Mouse (Mus musculus) urinary bladder, postnatal 4 days (tissue): Measurements from ENCODE around the gene Drd4.
"Not testable (repeated sequence)": the region's sequence is repeated elsewhere in the genome, so short reads cannot be mapped to it uniquely, and the experiment has no call there.

Source experiments
- DNase-seq, 2 experiments: peaks; one replicate each; pipeline ENCODE4 v3.0.0; 2021 to 2022; ENCODE audit warnings: low spot score in 2 of 2

Drd4 gene

GRCm38 (mm10) chr7:141291921-141292582 lies at the start of gene Drd4:
TSS of gene Drd4 (plus strand) at chr7:141292006.
- no peak for DNase-seq

GRCm38 (mm10) chr7:141250486-141250885 lies 41.3 kb upstream of the Drd4 start:
- DNase-seq = not testable (repeated sequence)

GRCm38 (mm10) chr7:141256159-141256558 lies 35.6 kb upstream of the Drd4 start:
- no peak for DNase-seq

DNA sequence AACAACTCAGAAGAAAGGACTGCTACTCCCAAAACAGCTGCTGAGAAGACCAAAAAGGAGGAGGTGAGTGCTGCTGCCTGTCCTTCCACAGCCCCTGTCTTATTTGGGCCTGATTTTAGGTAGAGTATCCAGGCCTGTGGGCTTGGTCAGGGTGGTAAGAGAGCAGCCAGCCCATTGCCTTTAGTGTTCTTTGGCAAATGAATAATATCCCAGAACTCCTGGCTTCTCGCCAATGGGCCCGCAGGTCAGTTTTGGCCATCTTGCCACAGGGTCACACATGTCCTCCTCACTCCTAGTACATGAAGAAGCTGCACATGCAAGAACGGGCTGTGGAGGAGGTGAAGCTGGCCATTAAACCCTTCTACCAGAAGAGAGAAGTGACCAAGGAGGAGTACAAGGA lies 30.3 kb upstream of the Drd4 start:
- DNase-seq = no peak

DNA sequence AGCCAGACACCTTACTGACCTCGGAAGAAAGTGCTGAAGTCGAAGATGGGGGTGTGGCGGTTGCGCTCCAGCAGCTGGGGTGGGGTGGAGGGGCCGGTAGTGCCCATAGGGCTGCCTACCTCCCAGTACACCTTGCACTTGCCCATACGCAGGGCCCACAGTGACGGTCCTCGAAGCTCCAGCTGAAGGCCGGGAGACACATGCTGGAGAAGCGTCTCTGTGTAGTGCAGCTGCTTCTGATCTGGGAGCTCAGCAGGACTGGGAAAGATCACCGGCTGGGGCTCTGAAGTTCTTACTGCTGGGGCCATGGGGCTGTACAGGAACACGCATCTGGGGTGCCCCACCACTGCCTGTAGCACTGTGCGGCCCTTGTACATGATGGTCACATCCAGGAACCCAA lies 28.2 kb upstream of the Drd4 start:
- DNase-seq = no peak

DNA sequence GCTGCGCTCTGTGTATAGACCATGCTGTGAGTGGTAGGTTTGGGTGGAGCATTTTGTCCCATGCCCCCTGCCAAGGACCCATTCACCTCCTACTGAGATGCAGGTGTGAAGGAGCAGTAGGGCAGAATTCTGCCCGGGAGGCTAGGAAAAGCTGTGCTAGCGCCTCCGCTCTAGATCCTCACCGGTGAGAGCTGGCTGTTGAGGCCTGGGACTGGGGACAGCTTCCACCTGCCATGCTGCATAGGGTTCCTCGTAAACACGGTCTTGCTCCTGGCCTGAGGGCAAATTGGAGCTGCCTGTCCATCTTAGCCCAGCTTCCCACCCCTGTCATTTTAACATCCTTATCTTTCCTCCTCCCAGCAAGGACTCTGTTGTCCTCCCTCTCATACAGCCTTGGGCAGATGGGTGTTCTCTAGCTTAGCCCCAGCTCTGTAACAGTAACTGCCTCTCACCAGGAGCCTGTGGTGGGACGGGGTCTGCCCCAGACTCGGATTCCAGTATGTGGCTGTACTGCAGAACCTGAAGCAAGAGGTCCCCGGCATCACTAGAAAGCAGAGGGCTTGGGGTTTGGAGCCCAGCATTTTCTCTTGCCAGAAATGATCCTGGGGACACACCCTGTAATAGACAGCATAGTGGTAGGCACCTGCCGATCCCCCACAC lies 27.6 kb upstream of the Drd4 start:
- DNase-seq = no peak

- DNase-seq = peak in 1 of 2 experiments; percentile 24
These were observed 26.9 kb upstream of the Drd4 start for GRCm38 (mm10) chr7:141264761-141265410.

DNA sequence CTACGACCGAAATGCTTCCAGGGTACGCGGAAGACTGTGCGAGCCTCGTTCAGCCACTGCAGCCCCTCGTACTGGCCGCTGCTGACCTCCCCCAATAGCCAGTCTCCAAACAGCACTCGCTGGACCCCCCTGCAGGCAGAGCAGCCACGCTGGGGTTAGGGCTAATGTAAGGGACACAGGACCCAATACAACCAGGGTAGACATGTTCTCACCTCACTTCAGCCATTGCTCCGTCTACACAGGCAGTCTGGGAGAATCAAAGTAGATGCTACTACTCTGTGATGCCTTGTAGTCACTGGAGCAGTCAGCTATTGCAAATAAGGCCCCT lies 26.4 kb upstream of the Drd4 start:
- DNase-seq = no peak

- DNase-seq = peak in 1 of 2 experiments; percentile 40
These were observed 25.9 kb upstream of the Drd4 start, which contains the start of gene Irf7 for GRCm38 (mm10) chr7:141265739-141266561. TSS of gene Irf7 (minus strand) at chr7:141266481.

GRCm38 (mm10) chr7:141268466-141269272 lies 23.1 kb upstream of the Drd4 start:
- DNase-seq = no peak

- no peak for DNase-seq
These were observed 22.6 kb upstream of the Drd4 start for GRCm38 (mm10) chr7:141269273-141269545.

DNA sequence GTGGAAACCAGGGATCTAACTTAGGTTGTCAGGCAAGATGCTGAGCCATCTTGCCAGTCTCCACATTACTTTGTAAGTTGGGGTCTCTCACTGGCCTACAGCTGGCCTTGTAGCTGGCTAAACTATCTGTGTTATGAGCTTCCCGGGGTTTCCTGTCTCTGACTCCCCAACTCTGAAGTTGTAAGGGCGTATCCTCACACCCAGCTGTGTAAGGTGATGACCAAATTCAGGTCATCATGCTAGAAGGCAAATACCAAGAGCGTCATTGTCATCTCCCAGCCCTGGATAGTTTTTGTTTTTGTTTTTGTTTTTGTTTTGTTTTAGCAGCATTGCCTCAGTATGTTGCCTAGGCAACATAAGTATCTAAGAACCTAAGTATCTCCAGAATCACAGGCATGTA lies 21.2 kb upstream of the Drd4 start:
- DNase-seq = no peak

DNA sequence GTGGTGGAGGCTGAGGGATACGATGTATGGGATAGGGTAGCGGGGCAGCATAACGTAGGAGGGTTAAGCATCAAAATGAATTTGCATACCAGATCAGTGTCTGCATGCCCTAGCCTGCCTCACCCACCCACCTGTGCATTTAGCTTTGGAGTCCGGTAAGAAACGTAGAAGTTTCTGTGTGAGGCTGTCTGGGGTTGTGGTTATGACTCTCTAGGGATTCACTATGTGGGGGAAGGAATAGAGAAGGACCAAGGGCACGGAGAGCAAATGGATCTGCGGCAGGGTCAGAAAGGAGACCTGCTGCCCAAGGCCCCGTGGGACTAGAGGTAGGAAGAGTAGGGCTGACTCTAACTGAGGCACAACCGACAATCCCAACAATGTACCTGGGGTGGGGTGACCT lies 16.4 kb upstream of the Drd4 start:
- DNase-seq = no peak

- no peak for DNase-seq
These were observed 15.3 kb upstream of the Drd4 start, which contains the start of gene Cdhr5 for GRCm38 (mm10) chr7:141276546-141276945. TSS of gene Cdhr5 (minus strand) at chr7:141276786.

DNA sequence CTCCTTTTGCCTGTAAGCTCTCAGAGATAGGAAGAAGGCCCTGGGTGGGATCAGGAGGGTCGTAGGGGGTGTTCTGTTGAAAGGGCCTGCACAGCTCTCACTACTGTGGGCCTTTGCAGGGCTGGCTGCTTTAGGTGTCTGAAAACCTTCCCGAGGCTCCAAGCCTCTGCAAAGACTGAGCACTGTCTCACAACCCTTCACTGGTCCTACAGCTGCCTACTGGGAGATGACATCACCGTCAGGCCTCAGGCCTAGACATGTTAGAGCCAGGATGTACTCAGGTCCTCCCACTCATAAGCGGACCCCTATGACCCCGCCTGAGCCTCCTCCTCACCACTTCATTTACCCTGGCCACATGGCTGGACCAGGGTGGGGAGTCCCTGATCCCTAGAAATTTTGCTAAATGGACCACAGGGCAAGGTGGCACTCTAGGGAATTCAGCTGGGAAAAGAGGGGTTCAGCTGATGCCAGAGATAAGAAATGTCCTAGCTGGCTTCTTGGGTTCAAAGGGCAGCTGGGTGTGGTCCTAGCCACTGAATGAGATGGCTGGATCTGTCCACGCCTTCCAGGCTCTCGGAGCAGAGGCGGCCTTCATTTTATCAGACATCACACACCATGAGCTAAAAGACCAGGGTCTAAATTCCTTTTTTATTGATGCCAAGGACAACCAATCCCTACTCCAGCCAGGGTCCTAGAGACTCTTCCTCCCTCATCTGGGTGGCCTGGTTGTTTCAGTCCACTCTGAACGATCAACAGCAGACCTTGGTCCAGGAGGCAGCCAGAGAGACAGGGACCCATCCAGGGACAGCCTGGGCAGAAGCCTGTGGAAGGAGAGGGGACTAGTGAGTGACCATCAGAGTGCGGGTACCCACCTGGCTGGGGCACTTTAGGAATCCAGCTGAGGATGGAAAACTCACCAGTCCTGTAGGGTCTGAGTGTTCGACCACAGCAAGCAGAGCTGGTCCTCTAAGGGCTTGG lies 13.8 kb upstream of the Drd4 start:
- no peak for DNase-seq

GRCm38 (mm10) chr7:141278766-141279590 lies 12.8 kb upstream of the Drd4 start, which contains the start of gene Sct:
TSS of gene Sct (minus strand) at chr7:141279133.
- DNase-seq = no peak

GRCm38 (mm10) chr7:141281442-141281841 lies 10.4 kb upstream of the Drd4 start:
- no peak for DNase-seq

DNA sequence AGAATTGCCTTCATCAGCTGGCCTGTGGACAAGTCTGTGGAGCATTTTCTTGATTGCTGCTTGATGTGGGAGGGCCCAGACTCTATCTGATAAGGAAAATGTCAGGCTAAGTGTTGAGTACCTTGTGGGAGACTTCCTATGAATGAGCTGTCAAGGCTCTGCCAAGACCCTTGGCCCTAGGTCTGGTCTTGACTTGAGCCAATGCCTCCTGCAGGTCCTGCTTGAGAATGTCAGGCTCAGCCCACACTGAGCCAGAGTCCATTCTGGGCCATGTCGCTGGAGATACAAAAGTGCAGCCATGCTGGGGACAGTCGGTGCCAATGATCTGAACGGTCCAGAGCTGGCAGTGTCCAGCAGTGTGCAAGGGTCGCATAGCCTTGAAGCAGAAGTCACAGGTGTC lies 9.1 kb upstream of the Drd4 start:
- no peak for DNase-seq

- DNase-seq = no peak
These were observed 3.8 kb upstream of the Drd4 start for GRCm38 (mm10) chr7:141288042-141288441.
